Mouse (Mus musculus) telencephalon, adult 2 months (tissue): ENCODE data around the gene Htr1a.

Source experiments
- DNase-seq: peaks from one replicate; pipeline ENCODE4 v3.0.0-alpha.2; 2011; ENCODE audit warnings: low read depth, low spot score

The Htr1a gene

GRCm38 (mm10) chr13:105443339-105443738, at the start of gene Htr1a:
TSS of gene Htr1a (plus strand) at chr13:105443639.
- DNase-seq, result no peak

- no peak for DNase-seq
Measured at GRCm38 (mm10) chr13:105411535-105412326, 31.7 kb upstream of the Htr1a start.

DNA sequence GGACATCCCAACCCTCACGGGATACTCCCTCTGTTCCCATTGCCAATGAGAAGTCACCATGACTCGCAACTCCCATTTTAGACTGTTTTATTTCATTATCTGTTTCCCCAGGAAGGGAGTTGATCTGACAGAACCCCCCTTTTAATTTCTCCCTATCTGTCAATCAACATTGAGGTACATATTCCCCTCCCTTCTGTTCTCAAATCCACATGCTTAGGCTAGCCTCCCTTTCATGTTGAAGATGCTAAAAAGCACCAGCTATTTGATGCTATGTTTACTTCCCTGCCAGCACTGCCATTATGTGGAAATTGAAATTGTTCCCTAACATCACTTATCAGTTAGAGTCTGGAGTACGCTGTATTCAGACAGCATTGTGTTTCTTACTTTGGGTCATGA, 31.1 kb upstream of the Htr1a start:
- DNase-seq, result no peak

- no peak for DNase-seq
Measured at GRCm38 (mm10) chr13:105433141-105433540, 10.3 kb upstream of the Htr1a start.

- no peak for DNase-seq
Measured at GRCm38 (mm10) chr13:105433630-105434029, 9.8 kb upstream of the Htr1a start.

- no peak for DNase-seq
Measured at GRCm38 (mm10) chr13:105442576-105442975, 863 bp upstream of the Htr1a start.

DNA sequence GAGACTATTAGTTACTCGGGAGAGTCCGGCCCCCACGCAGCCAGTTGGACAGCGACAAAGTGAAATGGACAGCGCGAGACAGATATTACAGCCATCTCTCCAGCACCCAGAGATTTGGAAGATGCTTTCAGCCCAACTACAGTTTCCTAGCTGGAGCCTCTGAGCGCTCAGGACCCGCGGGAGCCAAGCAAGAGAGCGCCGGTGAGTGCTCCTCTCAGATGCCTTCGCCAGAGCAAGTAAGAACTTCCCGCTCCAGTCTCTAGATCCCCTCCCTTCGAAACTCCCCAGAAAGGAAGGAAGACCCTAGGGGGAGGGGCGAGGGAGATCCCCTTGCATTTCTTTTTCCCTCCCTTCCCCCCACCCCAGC, 415 bp downstream of the Htr1a start:
- no peak for DNase-seq

- no peak for DNase-seq
Measured at GRCm38 (mm10) chr13:105444238-105444894, 927 bp downstream of the Htr1a start.

DNA sequence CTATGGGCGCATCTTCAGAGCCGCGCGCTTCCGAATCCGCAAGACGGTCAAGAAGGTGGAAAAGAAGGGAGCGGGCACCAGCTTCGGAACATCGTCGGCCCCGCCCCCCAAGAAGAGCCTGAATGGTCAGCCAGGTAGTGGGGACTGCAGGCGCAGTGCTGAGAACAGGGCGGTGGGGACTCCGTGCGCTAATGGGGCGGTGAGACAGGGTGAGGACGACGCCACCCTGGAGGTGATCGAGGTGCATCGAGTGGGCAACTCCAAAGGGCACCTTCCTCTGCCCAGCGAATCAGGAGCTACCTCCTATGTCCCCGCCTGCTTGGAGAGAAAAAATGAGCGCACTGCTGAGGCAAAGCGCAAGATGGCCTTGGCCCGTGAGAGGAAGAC, 1.4 kb downstream of the Htr1a start:
- no peak for DNase-seq

DNA sequence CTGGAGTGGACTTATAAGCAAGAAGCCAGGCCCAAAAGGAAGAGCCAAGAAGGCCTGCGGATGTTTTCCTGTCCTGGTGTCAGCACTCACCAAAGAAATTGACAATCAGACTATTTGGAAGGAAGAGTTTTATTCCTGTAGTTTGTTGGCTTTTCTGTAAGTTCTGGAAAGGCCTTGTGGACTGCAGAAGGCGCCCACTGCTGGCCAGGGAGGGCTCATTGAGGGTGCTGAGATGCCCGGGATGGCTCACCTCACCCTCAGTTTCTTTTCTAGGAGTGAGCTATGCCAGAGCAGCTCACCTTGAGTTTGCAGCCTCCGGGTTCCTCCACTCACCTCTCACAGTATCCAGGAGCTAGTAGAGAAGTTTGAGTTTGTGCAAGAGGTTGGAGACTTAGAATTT, 2.8 kb downstream of the Htr1a start:
- DNase-seq, result no peak

DNA sequence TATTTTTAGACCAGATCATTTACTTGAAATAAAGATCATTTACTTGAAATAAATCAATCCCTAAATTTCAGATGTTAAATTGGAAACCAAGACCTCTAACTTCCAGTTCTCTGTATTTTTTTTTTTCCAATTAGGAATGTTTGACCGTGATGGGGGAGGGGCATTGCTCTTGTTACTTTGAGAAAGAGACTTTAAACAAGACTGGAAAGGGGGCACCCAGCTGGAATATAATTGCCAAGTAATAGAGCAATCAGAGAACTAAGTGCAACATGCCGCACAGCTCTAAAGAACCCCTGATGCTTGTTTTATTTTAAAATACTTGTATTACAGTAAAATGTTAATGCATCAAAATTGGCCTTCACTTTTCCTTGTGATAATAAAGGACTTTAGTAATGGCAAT, 4.3 kb downstream of the Htr1a start:
- no peak for DNase-seq

DNA sequence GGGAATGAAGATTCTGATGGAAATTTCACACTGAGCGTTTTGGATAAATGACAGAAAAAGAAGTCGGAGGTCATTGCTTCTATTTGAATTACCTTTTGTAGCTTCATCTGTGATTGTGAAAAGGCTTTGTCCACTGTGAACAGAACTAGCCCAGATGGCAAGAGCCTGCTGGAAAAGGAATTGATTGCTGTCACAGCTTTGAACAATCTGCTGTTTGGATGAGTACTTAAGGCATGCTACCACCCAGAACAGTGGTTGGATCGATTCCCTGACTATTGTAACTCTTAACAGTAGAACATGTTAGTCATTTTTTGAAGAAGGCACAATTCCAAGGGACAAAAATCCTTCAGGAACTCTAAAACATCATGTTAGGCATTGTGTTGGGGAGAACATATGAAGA, 8.1 kb downstream of the Htr1a start:
- no peak for DNase-seq
